Mouse (Mus musculus): ENCODE measurements around the gene Smc6. TPM values are rescaled to one million over a fixed set of nuclear protein-coding genes. Genes with fewer than 3 reads are reported as not detected.
A peak's percentile ranks its signal among the peaks of the same experiment; 100 is the strongest.

Smc6 gene
- total RNA-seq, 2 experiments from 2014 or later: 31.6 to 39.6 TPM

DNA sequence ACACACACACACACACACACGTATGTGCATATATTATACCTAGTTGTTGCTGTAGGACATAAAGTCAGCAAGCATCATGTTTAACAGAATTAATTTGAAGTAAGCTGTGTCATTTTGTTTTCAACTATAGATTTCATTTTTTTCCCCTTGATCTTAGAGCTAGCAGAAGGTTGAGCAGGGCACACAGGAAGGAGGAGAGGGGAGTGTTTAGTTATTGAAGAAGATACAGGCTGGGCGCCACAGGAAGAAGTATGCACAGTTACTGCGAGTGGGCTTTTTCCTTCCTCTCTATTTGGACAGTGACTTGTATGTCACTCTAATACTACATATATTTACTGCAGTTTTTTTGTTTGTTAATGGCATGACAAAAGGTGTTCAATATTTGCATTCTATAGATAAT is 14.2 kb downstream of the Smc6 start:
- DNase-seq (ENCODE audit: low spot score in 2 of 2): no peak

DNA sequence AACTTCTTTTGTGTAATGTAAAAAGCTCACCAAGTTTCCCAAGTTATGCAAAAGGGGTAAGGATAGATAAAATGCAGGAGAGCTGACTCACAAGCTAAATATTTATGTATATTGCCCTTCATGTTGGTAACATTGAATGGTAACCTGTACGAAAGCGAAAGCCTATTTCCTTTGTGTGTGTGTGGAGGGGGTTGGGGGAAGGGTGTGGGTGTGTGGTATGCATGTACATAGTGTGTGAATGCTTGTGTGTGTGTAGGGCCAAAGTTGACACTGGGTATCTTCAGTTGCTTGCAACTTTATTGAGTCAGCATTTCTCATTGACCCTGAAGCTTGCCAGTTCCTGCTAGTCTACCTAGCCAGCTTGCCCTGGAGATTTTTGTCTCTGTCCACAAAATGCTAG is 15.9 kb downstream of the Smc6 start:
- DNase-seq (ENCODE audit: low spot score in 2 of 2): no peak

DNA sequence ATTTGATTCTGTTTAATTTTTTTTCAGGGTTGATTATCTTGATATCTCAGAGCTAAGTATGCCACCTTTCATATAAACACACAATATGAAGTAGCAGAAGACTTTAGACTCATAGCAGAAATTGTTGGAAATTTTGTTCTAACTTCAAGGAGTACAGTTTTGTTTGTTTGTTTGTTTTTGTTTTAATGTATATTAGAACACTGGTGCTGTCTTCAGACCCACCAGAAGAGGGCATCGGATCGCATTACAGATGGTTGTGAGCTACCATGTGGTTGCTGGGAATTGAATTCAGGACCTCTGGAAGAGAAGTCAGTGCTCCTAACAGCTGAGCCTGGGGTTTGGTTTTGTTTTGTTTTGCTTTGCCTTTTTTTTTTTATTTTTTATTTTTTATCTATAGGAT is 20.7 kb downstream of the Smc6 start:
- no peak for DNase-seq (ENCODE audit: low spot score in 2 of 2)

GRCm38 (mm10) chr12:11300858-11301257 is 35.2 kb downstream of the Smc6 start:
- no peak for DNase-seq (ENCODE audit: low spot score in 2 of 2)

DNA sequence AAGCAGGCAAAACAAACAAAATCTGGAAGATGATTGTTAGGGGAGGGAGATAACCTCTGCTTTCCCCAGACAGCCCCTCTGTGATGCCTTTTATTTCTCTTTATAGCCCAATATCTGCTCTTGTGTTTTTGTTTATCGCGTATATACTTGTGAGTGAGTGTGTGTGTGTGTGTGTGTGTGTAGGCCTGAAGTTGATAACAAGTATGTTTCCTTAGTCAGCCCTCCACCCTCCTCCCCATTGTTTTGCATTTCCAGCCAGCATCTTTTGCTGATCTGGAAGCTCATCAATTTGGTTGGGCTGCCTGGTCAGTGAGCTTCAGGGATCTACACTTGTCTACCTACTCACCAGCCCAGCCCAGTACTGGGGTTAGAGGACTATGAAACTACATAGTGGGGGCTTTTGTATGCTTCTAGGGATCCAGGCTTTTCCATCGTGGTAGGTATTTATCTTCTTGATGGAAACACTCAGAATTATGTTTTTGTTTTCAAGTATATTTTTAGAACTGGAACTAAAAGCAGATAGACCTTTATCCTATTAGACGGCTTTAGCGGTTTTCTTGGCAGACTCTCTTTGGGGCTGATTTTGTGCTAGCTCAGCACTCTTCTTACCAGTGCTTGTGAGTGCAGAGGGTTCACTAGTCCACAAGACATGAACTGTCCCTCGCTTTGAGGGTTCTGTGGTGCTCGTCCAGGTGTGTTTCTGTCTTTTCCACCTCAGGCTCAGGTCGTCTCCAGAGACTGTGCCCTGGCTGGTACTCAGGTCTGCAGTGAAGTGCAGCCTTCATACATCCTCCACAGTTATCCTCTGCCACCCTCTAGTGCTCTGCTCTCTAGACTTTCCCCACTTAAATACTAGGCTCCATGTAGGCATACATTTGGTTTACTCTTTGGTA is 41.3 kb downstream of the Smc6 start:
- DNase-seq (ENCODE audit: low spot score in 2 of 2): no peak

GRCm38 (mm10) chr12:11311106-11311505 is 45.4 kb downstream of the Smc6 start:
- DNase-seq (ENCODE audit: low spot score in 2 of 2): no peak

DNA sequence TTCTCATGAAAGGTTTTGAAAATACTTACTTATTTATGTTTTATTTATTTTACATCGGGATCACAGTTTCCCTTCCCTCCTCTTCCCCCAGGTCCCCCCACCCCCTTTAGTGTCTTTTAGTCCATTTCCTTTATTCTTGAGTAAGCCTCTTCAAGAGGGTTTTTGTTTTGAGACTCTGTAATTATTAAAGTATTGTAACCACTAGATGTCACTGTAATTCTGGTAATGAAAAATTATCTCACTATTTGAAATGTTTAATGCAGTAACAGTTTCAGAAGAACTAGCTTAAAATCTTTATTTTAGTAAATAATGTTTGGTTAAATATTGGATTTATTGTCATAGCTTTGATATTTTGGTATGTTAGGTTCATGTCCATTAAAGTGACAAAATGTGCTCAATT is 48.2 kb downstream of the Smc6 start:
- DNase-seq (ENCODE audit: low spot score in 2 of 2): no peak

DNA sequence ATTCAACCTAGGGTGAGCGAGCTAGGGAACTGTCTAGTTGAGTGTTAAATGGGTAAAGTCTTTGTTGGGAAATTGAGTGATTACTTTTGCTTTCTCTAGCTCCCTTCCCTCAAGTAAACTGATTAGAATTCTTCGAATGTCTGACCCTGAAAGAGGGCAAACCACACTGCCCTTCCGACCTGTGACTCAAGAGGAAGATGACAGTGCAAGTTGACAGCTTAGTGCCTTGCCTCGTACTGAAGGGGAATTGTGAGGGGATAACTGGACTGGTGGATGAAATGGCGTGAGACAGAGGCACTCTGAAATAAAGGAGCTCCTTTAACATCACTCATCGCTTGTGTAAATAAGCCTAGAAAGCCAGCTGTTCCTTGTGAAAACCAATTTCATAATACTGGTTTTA is 52.0 kb downstream of the Smc6 start:
- DNase-seq (ENCODE audit: low spot score in 2 of 2): no peak

DNA sequence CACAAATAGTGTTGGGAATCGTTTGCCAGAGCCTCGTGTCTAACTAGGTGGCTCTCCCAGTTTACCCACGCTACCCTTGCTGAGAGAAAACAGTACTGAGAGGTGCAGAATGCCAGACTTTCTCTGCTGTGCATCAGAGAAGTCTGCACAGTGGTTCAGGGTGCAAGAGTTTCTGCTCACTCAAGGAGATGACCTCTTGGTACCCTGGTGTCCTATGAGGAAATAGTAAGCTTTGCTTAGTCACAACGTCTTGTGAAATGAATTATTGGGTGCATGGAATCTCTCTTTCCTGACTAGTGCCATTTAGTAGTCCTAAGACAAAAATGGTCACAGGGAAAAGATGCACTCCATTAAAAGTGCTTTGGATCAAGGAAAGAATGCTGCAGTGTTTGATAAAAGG is 58.8 kb downstream of the Smc6 start:
- DNase-seq (ENCODE audit: low spot score in 2 of 2): no peak

- no peak for DNase-seq (ENCODE audit: low spot score in 2 of 2)
These were observed 60.8 kb downstream of the Smc6 start for GRCm38 (mm10) chr12:11326483-11326882.

DNA sequence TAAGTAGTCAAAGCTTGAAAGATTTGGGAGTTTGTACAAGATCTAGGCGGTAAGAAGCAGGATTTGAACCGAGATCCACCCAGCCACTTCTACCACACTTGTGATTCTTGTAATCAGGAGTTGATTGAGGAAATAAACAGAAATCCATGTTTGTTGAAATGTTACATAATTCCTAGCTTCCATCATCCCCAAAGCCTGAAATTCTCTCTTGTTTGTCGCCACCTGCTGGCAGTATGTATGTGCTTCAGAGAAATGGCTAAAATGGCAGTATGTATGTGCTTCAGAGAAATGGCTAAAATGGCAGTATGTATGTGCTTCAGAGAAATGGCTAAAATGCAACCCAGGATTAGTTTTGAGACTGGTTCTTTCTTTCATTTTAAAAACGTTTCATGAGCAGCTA is 71.2 kb downstream of the Smc6 start:
- peak; percentile 46 to 53 for DNase-seq (ENCODE audit: low spot score in 2 of 2)

- DNase-seq (ENCODE audit: low spot score in 2 of 2): no peak
These were observed 72.6 kb downstream of the Smc6 start for GRCm38 (mm10) chr12:11338251-11338650.

GRCm38 (mm10) chr12:11342020-11342600 is 76.4 kb downstream of the Smc6 start:
- DNase-seq (ENCODE audit: low spot score in 2 of 2): no peak

DNA sequence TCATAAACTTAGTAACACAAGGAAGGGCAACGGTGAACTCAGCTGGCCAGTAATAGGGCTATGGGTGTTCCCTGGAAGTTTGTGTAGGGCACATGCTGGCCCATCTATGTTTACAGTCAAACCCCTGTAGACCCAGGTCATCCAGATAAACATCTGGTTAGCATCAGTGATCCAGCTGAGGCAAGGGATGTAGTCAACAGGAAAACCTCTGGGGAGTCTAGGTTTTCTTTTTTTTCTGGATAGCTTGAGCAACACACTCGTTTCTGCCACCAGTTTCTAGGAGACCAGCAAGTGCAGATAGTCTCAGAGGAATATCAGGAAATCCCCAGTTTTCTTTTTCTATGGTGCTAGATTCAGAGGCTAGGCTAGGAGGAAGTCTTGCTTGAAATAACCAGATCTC is 80.3 kb downstream of the Smc6 start:
- no peak for DNase-seq (ENCODE audit: low spot score in 2 of 2)

DNA sequence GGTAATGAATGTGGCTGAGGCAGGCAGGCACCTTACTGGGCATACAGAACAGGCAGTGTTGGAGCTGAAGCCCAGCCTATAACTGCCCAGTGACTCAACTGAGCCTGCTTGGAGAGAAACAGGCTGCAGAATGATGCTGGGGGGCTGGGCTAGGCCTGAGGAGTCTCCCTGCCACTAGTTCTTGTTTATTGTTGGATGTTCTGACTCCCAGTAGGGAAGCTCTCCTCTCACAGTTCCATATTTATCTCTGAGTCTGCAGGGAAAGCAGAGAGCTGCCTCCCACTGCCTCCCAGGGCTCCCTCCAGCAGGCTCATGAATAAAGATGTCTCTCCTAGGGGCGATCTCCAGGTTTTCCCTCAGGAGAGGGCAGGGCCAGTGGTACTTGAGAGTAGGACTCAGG is 82.7 kb downstream of the Smc6 start:
- no peak for DNase-seq (ENCODE audit: low spot score in 2 of 2)

- DNase-seq (ENCODE audit: low spot score in 2 of 2): no peak
These were observed 84.2 kb downstream of the Smc6 start for GRCm38 (mm10) chr12:11349870-11350269.

- peak; percentile 82 to 85 for DNase-seq (ENCODE audit: low spot score in 2 of 2)
These were observed 85.2 kb downstream of the Smc6 start for GRCm38 (mm10) chr12:11350895-11351294.

GRCm38 (mm10) chr12:11362435-11362834 is 96.7 kb downstream of the Smc6 start:
- DNase-seq (ENCODE audit: low spot score in 2 of 2): no peak

DNA sequence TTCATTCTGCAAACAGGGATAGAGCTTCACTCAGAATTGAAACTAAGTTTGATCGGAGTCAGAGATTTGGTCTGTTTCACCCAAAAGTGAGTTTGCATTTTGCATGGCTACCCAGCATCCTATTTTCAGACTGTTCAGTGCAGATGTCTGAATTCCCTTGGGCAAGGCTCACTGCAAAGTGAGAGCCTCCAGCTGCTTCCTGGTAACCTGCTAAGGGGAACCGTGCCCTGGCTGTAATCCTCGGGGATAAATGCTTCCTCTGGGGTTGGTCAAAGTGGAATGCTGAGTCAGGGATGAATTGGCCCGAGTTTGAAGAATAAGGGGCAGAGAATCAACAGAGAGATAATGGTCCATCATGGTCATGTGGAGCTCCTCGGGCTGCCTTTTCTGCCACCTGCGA is 99.2 kb downstream of the Smc6 start:
- DNase-seq (ENCODE audit: low spot score in 2 of 2): no peak

DNA sequence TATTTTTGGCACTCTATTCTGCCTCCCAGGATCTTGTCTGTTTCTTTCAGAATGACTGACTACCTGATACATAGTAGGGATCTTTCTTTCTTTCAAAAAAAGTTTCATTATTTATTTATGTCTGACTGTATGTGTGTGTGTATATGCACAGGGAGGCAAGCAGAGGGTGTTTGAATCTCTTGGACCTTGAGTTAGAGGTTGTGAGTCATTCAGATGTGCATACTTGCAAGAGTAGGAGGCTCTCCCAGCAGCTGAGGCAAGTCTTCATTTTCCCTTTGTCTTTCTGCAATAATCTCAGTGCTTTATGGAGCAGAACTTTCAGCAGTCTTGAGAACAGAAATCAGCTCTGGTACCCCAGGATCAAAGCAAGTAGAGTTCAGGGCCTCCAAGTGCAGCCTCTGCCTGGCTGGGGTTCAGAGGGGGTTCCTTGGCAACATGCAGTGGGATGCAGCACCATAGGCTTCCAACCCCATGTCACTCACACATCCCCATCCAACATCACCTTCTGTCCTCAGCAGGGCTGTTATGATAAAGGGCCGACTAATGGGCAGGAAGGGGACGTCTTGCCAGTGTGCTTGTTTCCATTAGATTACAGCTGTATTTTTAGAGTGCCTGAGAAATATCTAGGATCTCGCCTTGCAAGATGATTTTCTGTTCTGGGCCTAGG is 101.5 kb downstream of the Smc6 start:
- DNase-seq (ENCODE audit: low spot score in 2 of 2): no peak
